Mouse (Mus musculus) kidney, adult 2 months (tissue): ENCODE results near the gene Anapc1.

Source experiments
- CTCF ChIP-seq: fragments of 200-500 bp; conservative IDR thresholded peaks from 2 replicates; pipeline ENCODE4 v1.5.1; 2011; ENCODE audit warnings: low read depth, mild to moderate bottlenecking, control low read depth, low read length, moderate library complexity, mixed read lengths; ENCODE audit not compliant: insufficient read depth, insufficient read length
- POLR2A ChIP-seq: fragments of 200-500 bp; IDR thresholded peaks from one replicate; pipeline ENCODE4 v1.6.1; 2011; ENCODE audit warnings: low read depth, low read length, control low read depth

DNA sequence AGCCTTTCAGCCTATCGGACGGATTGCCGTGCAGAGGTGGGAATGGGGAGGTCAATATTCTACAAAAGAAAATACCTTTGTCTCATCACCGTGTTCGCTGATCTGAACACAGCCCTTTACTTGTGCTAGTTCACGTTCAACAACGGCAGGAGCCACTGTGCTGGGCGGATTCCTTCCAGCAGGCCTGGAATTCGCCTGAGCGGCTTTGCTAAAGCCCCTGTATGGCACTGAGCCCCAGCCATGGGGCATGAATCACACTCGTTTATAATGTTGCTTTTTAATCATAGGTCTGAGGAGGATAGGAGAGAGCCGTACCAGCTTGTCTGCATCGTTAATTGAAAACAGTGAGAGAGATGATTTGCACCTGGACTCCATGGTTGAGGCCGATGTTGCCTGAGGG, 5.1 kb upstream of the Anapc1 start:
- no peak for TF ChIP-seq POLR2A
- no peak for TF ChIP-seq CTCF
